Mouse (Mus musculus) thymus, postnatal 36 days (tissue): ENCODE measurements around the gene Tspan13.
A peak's percentile ranks its signal among the peaks of the same experiment; 100 is the strongest.

Experiments
- DNase-seq, 2 experiments: peaks; one replicate each; pipeline ENCODE4 v3.0.0; 2022; ENCODE audit warnings: mixed read lengths in 2 of 2

Gene Tspan13

DNA sequence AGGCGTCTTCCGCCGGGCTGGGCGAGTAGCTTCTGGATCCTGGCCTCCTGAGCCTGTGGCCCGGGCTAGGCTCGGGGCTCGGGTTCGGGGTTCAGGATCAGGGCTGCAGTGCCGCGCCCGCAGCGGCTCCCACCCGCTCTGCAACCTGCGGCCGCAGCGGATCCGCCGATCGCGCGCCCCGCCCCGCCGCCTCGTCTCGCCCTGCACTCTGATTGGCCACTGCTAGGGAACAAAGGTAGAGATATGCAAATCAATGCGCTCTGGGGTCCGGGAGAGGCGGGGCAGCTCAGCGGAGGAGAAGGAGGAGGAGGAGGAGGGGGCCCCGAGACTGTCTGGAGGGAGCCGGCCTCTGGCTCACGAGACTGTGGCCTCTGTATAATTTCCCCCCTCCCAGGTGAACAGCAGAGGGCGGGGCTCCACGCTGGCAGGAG, at the start of gene Tspan13:
TSS of gene Tspan13 (minus strand) at position 153 of the 431 bp plus-strand sequence.
- DNase-seq, result peak; percentile 96 to 97

DNA sequence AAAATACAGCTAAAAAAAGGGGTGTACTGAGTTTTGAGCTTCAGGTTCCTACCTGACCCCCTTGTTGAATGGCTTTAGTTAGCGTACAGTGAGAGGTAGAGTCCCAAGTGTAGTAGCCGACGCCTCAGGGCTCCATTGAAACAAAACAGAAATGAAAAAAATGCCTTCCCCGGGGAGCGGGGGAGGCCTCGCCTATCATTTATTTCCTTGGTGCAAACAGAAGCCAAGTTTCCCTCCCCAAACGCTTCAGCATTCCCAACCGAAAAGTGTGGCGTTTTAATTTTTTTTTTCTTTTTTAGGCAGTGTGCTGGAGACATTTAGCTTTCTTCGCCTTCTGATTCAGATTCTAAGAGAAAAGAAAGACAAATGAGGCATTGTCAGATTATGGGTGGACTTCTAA, 49.7 kb upstream of the Tspan13 start:
- DNase-seq, result no peak

- no peak for DNase-seq
These were observed 46.9 kb upstream of the Tspan13 start for GRCm38 (mm10) chr12:36089221-36089620.

GRCm38 (mm10) chr12:36088804-36089203, 46.5 kb upstream of the Tspan13 start:
- DNase-seq, result no peak

DNA sequence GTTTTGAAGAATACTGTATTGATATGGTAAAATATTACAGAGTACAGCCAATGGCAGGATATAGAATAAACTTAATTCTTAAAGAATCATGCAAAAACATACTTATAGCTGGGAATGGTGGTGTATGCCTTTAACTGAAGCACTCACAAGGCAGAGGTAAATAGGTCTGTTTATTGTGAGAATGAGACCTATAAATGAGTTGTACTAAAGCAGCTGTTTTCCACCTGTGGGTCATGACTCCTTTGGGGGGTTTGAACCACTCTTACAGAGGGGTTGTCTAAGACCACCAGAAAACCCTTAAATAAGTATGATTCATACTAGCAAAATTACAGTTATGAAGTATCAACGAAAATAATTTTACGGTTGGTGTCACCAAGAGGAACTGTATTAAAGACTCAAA, 43.1 kb upstream of the Tspan13 start:
- no peak for DNase-seq

GRCm38 (mm10) chr12:36078101-36078899, 36.0 kb upstream of the Tspan13 start:
- no peak for DNase-seq

GRCm38 (mm10) chr12:36072860-36073259, 30.6 kb upstream of the Tspan13 start:
- no peak for DNase-seq

GRCm38 (mm10) chr12:36070231-36070630, 27.9 kb upstream of the Tspan13 start:
- no peak for DNase-seq

- DNase-seq, result no peak
These were observed 25.2 kb upstream of the Tspan13 start for GRCm38 (mm10) chr12:36067538-36067937.

GRCm38 (mm10) chr12:36065911-36066310, 23.6 kb upstream of the Tspan13 start:
- no peak for DNase-seq

- no peak for DNase-seq
These were observed 15.4 kb upstream of the Tspan13 start for GRCm38 (mm10) chr12:36057699-36058098.

GRCm38 (mm10) chr12:36050276-36050675, 8.0 kb upstream of the Tspan13 start:
- DNase-seq, result no peak

GRCm38 (mm10) chr12:36047593-36047992, 5.3 kb upstream of the Tspan13 start:
- DNase-seq, result no peak

GRCm38 (mm10) chr12:36046196-36046595, 3.9 kb upstream of the Tspan13 start:
- peak in 1 of 2 experiments; percentile 25 for DNase-seq

DNA sequence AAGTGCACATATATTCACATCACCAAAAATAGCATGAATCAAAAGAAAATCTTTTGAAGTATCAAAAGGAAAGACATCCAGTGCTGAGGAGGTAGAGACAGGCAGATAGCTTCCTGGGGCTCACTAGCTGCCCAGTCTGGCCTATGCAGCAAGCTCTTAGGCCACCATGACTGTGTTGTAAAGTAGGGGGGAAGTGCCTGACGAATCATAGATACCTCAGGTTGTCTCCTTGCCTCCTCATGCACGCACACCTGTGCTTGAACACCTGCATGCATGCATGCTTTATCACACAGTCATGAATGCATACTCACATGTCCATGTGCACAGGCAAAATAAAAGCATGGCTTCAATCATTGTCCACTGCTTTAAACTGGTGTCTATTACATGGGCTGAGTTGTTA, 2.4 kb upstream of the Tspan13 start:
- DNase-seq, result no peak

- DNase-seq, result peak; percentile 73 to 75
These were observed 475 bp downstream of the Tspan13 start for GRCm38 (mm10) chr12:36041703-36042347.

GRCm38 (mm10) chr12:36041281-36041589, 1.1 kb downstream of the Tspan13 start:
- DNase-seq, result no peak

GRCm38 (mm10) chr12:36040571-36041280, 1.6 kb downstream of the Tspan13 start:
- no peak for DNase-seq

DNA sequence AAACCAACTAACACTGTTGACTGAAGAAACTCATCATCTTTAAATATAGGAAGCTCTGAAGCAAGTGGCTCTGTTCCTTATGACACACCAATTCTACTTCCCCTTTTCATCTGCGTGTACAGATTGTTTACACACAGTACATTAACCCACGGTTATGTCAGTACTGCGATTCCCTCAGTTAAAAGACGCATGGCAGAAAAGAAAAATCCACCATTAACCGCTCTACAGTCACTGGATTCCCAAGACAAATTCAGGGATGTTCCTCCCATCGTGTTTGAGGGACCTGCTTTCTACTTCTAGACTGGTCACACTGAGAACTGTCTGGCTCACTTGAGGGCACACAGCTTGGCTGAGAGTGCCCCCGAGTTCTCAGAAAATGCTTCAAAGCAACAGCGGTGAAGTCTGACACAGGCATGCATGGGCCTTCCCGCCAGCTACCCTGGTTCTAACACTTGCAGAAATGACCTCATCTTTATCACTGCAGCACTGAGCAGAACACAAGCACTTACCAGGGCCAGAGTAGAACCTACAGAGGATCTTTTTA, 2.7 kb downstream of the Tspan13 start:
- DNase-seq, result peak; percentile 33 to 45

- DNase-seq, result no peak
These were observed 5.5 kb downstream of the Tspan13 start for GRCm38 (mm10) chr12:36036776-36037175.

DNA sequence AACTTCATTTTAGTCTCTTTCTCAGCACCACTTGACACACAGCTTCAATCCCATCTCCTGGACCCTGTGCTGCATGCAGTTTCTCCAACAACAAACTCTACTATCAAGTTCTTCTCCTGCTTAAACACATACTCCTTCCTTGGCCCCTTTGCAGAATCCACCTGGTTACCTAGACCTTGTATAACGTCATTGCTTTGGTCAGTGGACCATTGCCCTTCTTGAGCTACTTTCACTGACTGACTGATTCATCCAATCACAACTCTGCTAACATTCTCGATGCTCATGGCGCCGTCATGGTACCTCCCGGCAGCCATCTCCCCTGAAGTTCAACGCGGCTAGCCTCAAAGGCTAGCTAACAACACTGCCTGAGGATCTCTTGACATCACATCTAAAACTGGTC, 6.2 kb downstream of the Tspan13 start:
- DNase-seq, result no peak

DNA sequence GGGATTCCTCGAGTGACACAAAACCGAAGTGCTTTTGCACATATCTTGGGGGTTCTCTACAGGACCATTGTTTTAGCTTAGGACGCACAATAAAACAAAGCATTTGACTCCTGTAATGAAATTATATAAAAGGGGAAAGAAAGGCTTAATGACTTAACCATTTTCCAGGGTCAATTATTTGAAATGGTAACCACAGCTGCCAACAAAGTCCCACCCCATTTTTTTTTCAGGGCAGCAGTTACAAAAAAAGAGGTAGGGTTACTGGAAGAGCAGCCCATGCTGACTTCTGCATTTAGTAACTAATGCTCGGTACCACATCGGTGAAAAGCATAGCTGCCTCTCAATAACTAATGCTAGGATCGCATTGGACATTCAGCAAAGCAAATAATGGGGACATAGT, 6.8 kb downstream of the Tspan13 start:
- no peak for DNase-seq

- DNase-seq, result no peak
These were observed 9.9 kb downstream of the Tspan13 start for GRCm38 (mm10) chr12:36032419-36032818.
